9 mouse cellular contexts compared by ENCODE assay signal in the genomic region with DNA sequence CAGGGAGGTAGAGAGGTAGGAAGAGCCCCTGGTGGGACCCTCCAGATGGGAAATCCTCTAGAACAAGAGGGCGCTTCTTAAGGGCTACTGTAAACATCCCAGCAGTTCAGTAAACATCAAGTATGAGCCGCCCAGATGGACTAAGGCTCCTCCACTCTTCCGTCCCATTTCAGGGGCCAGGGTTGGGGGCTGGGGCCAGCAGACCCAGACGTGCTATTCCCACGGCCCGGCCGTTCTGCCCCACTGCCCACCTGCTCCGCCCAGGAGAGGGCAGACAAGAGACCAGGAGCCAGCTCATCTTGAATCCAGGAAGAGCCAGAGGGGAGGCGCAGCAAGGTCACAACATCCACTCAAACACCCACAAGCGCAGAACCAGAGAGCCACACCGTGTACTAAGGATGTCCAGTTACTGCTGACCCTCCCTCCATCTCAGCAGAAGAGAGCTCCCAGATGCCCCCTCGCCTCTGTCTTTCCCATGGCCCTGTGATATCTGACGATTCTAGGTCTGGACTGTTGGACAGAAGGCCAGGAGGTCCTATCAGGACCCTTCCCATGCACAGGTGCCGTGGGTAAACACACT. TPM values are rescaled to one million over a fixed set of nuclear protein-coding genes. Genes with fewer than 3 reads are reported as not detected.
A peak's percentile ranks its signal among the peaks of the same experiment; 100 is the strongest.
DNase-seq lines count a peak whose midpoint lies in the region; ATAC-seq and TF ChIP-seq lines count a peak whose summit lies in the region.
"Had no signal": no experiment of that assay in that cellular context is flagged by ENCODE, and none has a peak within 500 bp of the region (broad histone marks: within the 10 kb centered on the region; RNA-seq: fewer than 3 reads in every experiment).

No protein-coding gene starts in this region.

- H3K9ac ChIP-seq in heart, embryonic 11.5 days (ENCODE audit: low read depth, low read length), result no peak overlapping the region
- H3K9ac ChIP-seq in limb, embryonic 13.5 days, result peak overlapping the region; percentile 54
- H3K9ac ChIP-seq in neural tube, embryonic 15.5 days (replicated peaks), result no peak overlapping the region
- H3K9ac ChIP-seq: liver, embryonic 14.5 days had no signal

- no peak overlapping the region; the same call in 1 of the 2 replicates for H3K27ac ChIP-seq in heart, embryonic 11.5 days (ENCODE audit: low read depth, low read length)
- peak overlapping the region; percentile 84 for H3K27ac ChIP-seq in hindbrain, embryonic 10.5 days
- peak overlapping the region; percentile 39; the same call in 1 of the 2 replicates for H3K27ac ChIP-seq in limb, embryonic 13.5 days
- peak overlapping the region; percentile 28; the same call in 1 of the 2 replicates for H3K27ac ChIP-seq in neural tube, embryonic 15.5 days (replicated peaks)
- no peak overlapping the region for H3K27ac ChIP-seq in left cerebral cortex, adult 2 months
- H3K27ac ChIP-seq: liver, embryonic 14.5 days had no signal

- H3K9me3 ChIP-seq in heart, embryonic 11.5 days (replicated peaks; ENCODE audit: control insufficient read depth, low read length), result no peaks in the 10 kb centered on the region
- no peaks in the 10 kb centered on the region for H3K9me3 ChIP-seq in hindbrain, embryonic 10.5 days
- H3K9me3 ChIP-seq in limb, embryonic 13.5 days, result no peaks in the 10 kb centered on the region
- no peaks in the 10 kb centered on the region for H3K9me3 ChIP-seq in neural tube, embryonic 15.5 days (replicated peaks)

- no peaks in the 10 kb centered on the region for H3K36me3 ChIP-seq in heart, embryonic 11.5 days (ENCODE audit: control insufficient read depth, insufficient read depth, low read length)
- H3K36me3 ChIP-seq in hindbrain, embryonic 10.5 days, result peaks cover 57% of the 10 kb centered on the region
- H3K36me3 ChIP-seq in limb, embryonic 13.5 days, result peaks cover 62% of the 10 kb centered on the region
- no peaks in the 10 kb centered on the region for H3K36me3 ChIP-seq in neural tube, embryonic 15.5 days

- no peak for DNase-seq in heart, postnatal 25 days (ENCODE audit: low spot score)
- peak; percentile 65 for DNase-seq in hindbrain, embryonic 10.5 days (ENCODE audit: low spot score)
- DNase-seq in left cerebral cortex, adult 2 months (ENCODE audit: extremely low spot score in 1 of 2, low spot score in 2 of 2), result no peak
- DNase-seq in spleen, postnatal 36 days (ENCODE audit: low spot score in 2 of 2), result no peak
- DNase-seq in layer of hippocampus, adult 18-20 months (ENCODE audit: low spot score in 2 of 2), result no peak

- H3K4me2 ChIP-seq in heart, embryonic 11.5 days, result 0 out of 2 replicates have a peak overlapping the region, but pooled peaks have one; percentile 11
- peak overlapping the region; percentile 47 for H3K4me2 ChIP-seq in limb, embryonic 13.5 days (replicated peaks)
- H3K4me2 ChIP-seq in neural tube, embryonic 15.5 days, result peak overlapping the region; percentile 22

- ATAC-seq in heart, embryonic 11.5 days (replicated peaks; ENCODE audit: insufficient number of reproducible peaks, low FRiP score, low TSS enrichment), result no peak
- ATAC-seq in limb, embryonic 13.5 days (ENCODE audit: low FRiP score, low read depth), result no peak
- ATAC-seq in neural tube, embryonic 15.5 days (ENCODE audit: low FRiP score), result 0 out of 2 replicates have a peak, but pooled peaks have one; percentile 13

- no peak overlapping the region for H3K4me3 ChIP-seq in heart, embryonic 11.5 days (ENCODE audit: low read depth, low read length)
- H3K4me3 ChIP-seq in hindbrain, embryonic 10.5 days, result peak overlapping the region; percentile 31
- H3K4me3 ChIP-seq in limb, embryonic 13.5 days, result peak overlapping the region; percentile 1
- H3K4me3 ChIP-seq in neural tube, embryonic 15.5 days (replicated peaks), result no peak overlapping the region
- no peak overlapping the region for H3K4me3 ChIP-seq in left cerebral cortex, adult 2 months

- 23% methylated on average over 14 of the region's 14 CpGs for WGBS in heart, embryonic 11.5 days (ENCODE audit: insufficient replicate concordance)
- WGBS in hindbrain, embryonic 10.5 days, result 7% methylated on average over 14 of the region's 14 CpGs
- 12% methylated on average over 14 of the region's 14 CpGs for WGBS in limb, embryonic 13.5 days
- 18% methylated on average over 14 of the region's 14 CpGs for WGBS in neural tube, embryonic 15.5 days

- H3K27me3 ChIP-seq in heart, embryonic 11.5 days (ENCODE audit: control insufficient read depth, insufficient read depth, low read length), result no peaks in the 10 kb centered on the region
- peaks cover 59% of the 10 kb centered on the region for H3K27me3 ChIP-seq in hindbrain, embryonic 10.5 days (ENCODE audit: insufficient read depth, poor library complexity, severe bottlenecking)
- no peaks in the 10 kb centered on the region for H3K27me3 ChIP-seq in limb, embryonic 13.5 days
- H3K27me3 ChIP-seq in neural tube, embryonic 15.5 days (replicated peaks), result no peaks in the 10 kb centered on the region

- TF ChIP-seq CTCF in left cerebral cortex, adult 2 months (IDR thresholded peaks at IDR 0.05), result no peak; the same call in 1 of the 2 replicates

- H3K4me1 ChIP-seq in heart, embryonic 11.5 days (ENCODE audit: control insufficient read depth, insufficient read depth, low read length), result peaks cover 41% of the 10 kb centered on the region
- peaks cover 98% of the 10 kb centered on the region for H3K4me1 ChIP-seq in hindbrain, embryonic 10.5 days (replicated peaks)
- H3K4me1 ChIP-seq in limb, embryonic 13.5 days, result peaks cover 82% of the 10 kb centered on the region
- H3K4me1 ChIP-seq in neural tube, embryonic 15.5 days, result peaks cover 82% of the 10 kb centered on the region

- intact Hi-C loops in heart, postnatal 25 days (cut with DNase I), result no loop called here
- intact Hi-C loops in left cerebral cortex, adult 2 months (cut with DNase I), result no loop called here

RNA-seq across cellular contexts. Expression of gene Sema3f, which starts 11.6 kb away (rescaled TPM):
- 4.6 and 5.8 TPM in 2 replicates for polyA plus RNA-seq in heart, embryonic 11.5 days (2014; fragmentation: Nextera tagmentation; extraction: Ambion mirVana)
- total RNA-seq in heart, postnatal 25 days (2021), result 10 to 100 TPM; 15.1 to 15.8 TPM
- polyA plus RNA-seq in hindbrain, embryonic 10.5 days (2016; fragmentation: Nextera tagmentation; extraction: Ambion mirVana), result 14.5 and 16.4 TPM in 2 replicates
- 31.8 and 32.1 TPM in 2 replicates for polyA plus RNA-seq in limb, embryonic 13.5 days (2015; fragmentation: Nextera tagmentation; extraction: Ambion mirVana)
- 10.2 and 12.5 TPM in 2 replicates for polyA plus RNA-seq in neural tube, embryonic 15.5 days (2015; fragmentation: Nextera tagmentation; extraction: Ambion mirVana)
- total RNA-seq in left cerebral cortex, adult 2 months (2021), result 10 to 100 TPM; 17.3 to 17.7 TPM
- total RNA-seq in layer of hippocampus, adult 18-20 months (2021), result 1 to 10 TPM; 2.8 to 5.9 TPM

RNA-seq across cellular contexts. Expression of gene Gnat1, which starts 19.2 kb away (rescaled TPM):
- 0.42 and 1.2 TPM in 2 replicates for polyA plus RNA-seq in heart, embryonic 11.5 days (2014; fragmentation: Nextera tagmentation; extraction: Ambion mirVana)
- not detected for total RNA-seq in heart, postnatal 25 days (2021)
- polyA plus RNA-seq in hindbrain, embryonic 10.5 days (2016; fragmentation: Nextera tagmentation; extraction: Ambion mirVana), result 2.6 and 3.1 TPM in 2 replicates
- polyA plus RNA-seq in limb, embryonic 13.5 days (2015; fragmentation: Nextera tagmentation; extraction: Ambion mirVana), result 0.74 and 1.0 TPM in 2 replicates
- polyA plus RNA-seq in neural tube, embryonic 15.5 days (2015; fragmentation: Nextera tagmentation; extraction: Ambion mirVana), result 2.5 and 2.9 TPM in 2 replicates
- total RNA-seq in left cerebral cortex, adult 2 months (2021), result under 1 TPM in 1 of 2 experiments, not detected in 1; 0.18 TPM
- not detected for total RNA-seq in layer of hippocampus, adult 18-20 months (2021)

RNA-seq across cellular contexts. Expression of gene Slc38a3, which starts 29.4 kb away (rescaled TPM):
- polyA plus RNA-seq in heart, embryonic 11.5 days (2014; fragmentation: Nextera tagmentation; extraction: Ambion mirVana), result 2.8 and 3.3 TPM in 2 replicates
- total RNA-seq in heart, postnatal 25 days (2021), result 10 to 100 TPM; 62.0 to 69.7 TPM
- polyA plus RNA-seq in hindbrain, embryonic 10.5 days (2016; fragmentation: Nextera tagmentation; extraction: Ambion mirVana), result 6.4 and 7.2 TPM in 2 replicates
- polyA plus RNA-seq in limb, embryonic 13.5 days (2015; fragmentation: Nextera tagmentation; extraction: Ambion mirVana), result 4.3 and 5.3 TPM in 2 replicates
- polyA plus RNA-seq in neural tube, embryonic 15.5 days (2015; fragmentation: Nextera tagmentation; extraction: Ambion mirVana), result 35.1 and 35.4 TPM in 2 replicates
- total RNA-seq in left cerebral cortex, adult 2 months (2021), result 10 to 100 TPM; 74.7 to 76.2 TPM
- total RNA-seq in layer of hippocampus, adult 18-20 months (2021), result 10 to 100 TPM; 57.8 to 62.6 TPM

Comparison
In these comparisons a context has a peak if more than half of its experiments do, and no peak if none do; other contexts are left out.
1. H3K27ac ChIP-seq: peak in hindbrain, embryonic 10.5 days (single experiment), limb, embryonic 13.5 days (single experiment) and neural tube, embryonic 15.5 days (single experiment); none in heart, embryonic 11.5 days (single experiment) and left cerebral cortex, adult 2 months (single experiment).
2. H3K4me3 ChIP-seq: peak in hindbrain, embryonic 10.5 days (single experiment) and limb, embryonic 13.5 days (single experiment); none in heart, embryonic 11.5 days (single experiment), neural tube, embryonic 15.5 days (single experiment) and left cerebral cortex, adult 2 months (single experiment).
3. Peak in every context shown above with its lines, with median percentiles within 50 percentile points of each other: H3K4me2 ChIP-seq.